Mouse (Mus musculus) liver, embryonic 18 days (tissue): Measurements from ENCODE around the gene Lce3f. TPM values are rescaled to one million over a fixed set of nuclear protein-coding genes. Genes with fewer than 3 reads are reported as not detected.

Experiments used
- polyA plus RNA-seq: library from polyadenylated mRNA; depleted of rRNA; stranded (reverse); fragments of >200 nt; gene quantifications from 2 replicates; pipeline ENCODE4 v1.2.3, GENCODE M21; 2012; rRNA removed

The Lce3f gene
- polyA plus RNA-seq, result not detected in 2 replicates

DNA sequence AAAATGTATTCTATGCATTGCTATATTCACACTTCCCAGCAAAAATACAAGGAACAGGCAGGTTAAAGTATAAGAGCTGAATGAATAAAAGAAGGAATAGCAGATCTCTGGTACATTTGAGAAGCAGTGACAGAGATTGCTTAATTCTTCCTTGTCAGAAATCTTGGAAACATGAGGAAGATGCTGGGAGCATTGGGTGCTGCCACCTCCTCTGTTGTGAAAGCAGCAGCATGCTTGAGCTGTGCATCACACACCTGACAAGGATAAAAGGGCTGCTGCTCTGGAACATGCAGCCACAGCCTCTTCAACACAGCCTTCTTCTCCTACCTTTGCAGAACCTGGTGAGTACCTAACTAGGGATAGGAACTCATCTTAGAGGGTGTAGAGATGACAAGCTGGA lies at the start of gene Lce3f:
Gene Lce3f (plus strand): TSS at position 301 of the 400 bp plus-strand sequence.

GRCm38 (mm10) chr3:92944186-92944585 lies 47.8 kb upstream of the Lce3f start, which contains the start of gene Lce3c:
Gene Lce3c (plus strand): TSS chr3:92944486.

GRCm38 (mm10) chr3:92957090-92957489 lies 34.9 kb upstream of the Lce3f start, which contains the start of gene Lce3d:
Gene Lce3d (plus strand): TSS chr3:92957390.

GRCm38 (mm10) chr3:92966761-92967160 lies 25.3 kb upstream of the Lce3f start, which contains the start of gene Lce3e:
Gene Lce3e (plus strand): TSS chr3:92967061.

GRCm38 (mm10) chr3:93015460-93016104 lies 23.6 kb downstream of the Lce3f start, which contains the start of gene Crct1:
Gene Crct1 (minus strand): TSS chr3:93015687.

DNA sequence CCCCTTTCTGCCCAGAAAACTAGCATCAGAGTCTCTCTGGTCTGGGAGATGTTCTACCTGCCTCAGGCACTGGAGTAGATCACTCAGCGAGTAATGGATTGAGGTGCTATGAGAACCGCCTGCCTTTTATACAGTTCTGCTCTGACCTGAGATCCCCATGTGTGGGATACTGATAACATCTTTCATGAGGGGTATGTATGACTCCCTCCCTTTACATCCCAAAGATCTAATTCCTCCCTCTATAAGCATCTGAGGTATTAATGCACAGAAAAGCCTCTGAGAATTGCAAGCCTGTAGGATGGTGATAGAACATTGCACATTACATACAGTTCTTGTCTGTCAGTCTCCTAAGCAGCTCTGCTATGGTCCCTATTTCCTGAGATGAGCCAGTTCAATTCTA lies 26.9 kb downstream of the Lce3f start, which contains the start of gene Lce1m:
Gene Lce1m (minus strand): TSS at position 101 of the 400 bp plus-strand sequence.

Other genes with a start within 250 kb of the Lce3f start
- not detected in 2 replicates for gene Lce1g, start 239.9 kb upstream of the Lce3f start, polyA plus RNA-seq
- not detected in 2 replicates for gene Lce1h, start 227.2 kb upstream of the Lce3f start, polyA plus RNA-seq
- gene Lce1i, start 213.3 kb upstream of the Lce3f start, polyA plus RNA-seq, result not detected in 2 replicates
- not detected in 2 replicates for gene Lce1j, start 201.7 kb upstream of the Lce3f start, polyA plus RNA-seq
- not detected in 2 replicates for gene Lce1k, start 184.3 kb upstream of the Lce3f start, polyA plus RNA-seq
- not detected in 2 replicates for gene Kprp, start 165.0 kb upstream of the Lce3f start, polyA plus RNA-seq
- gene Lce1l, start 140.9 kb upstream of the Lce3f start, polyA plus RNA-seq, result not detected in 2 replicates
- gene 2310050C09Rik, start 122.0 kb upstream of the Lce3f start, polyA plus RNA-seq, result not detected in 2 replicates
- not detected in 2 replicates for gene Lce3a, start 66.0 kb upstream of the Lce3f start, polyA plus RNA-seq
- not detected in 2 replicates for gene Lce3b, start 59.2 kb upstream of the Lce3f start, polyA plus RNA-seq
- not detected in 2 replicates for gene Lce3c, start 47.7 kb upstream of the Lce3f start, polyA plus RNA-seq
- gene Lce3d, start 34.8 kb upstream of the Lce3f start, polyA plus RNA-seq, result not detected in 2 replicates
- gene Lce3e, start 25.2 kb upstream of the Lce3f start, polyA plus RNA-seq, result not detected in 2 replicates
- gene Crct1, start 23.5 kb downstream of the Lce3f start, polyA plus RNA-seq, result not detected in 2 replicates
- not detected in 2 replicates for gene Lce1m, start 26.8 kb downstream of the Lce3f start, polyA plus RNA-seq
- gene Gm4858, start 76.6 kb downstream of the Lce3f start, polyA plus RNA-seq, result not detected in 2 replicates
- gene Crnn, start 152.6 kb downstream of the Lce3f start, polyA plus RNA-seq, result not detected in 2 replicates
- gene Flg2, start 205.1 kb downstream of the Lce3f start, polyA plus RNA-seq, result not detected in 2 replicates